Comparison of ENCODE assay signal across 9 mouse cellular contexts in the genomic region with DNA sequence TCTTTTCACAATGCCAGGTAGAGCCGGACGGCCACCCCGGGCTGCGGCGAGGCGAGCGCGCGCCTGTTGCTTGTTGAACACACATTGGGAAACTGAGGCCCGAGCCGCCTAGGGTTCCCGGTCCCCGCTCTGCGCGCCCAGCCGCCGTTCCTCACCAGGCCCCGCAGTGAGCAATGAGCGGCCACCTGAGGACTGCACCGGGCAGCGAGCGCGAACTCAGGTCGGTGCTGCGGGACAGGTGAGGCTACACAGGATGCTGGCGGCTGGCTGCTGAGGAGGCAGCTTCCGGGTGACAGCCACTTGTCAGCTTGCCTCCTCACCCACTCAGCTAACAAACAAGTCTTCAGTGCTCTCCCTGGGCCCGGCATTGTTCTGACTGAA. TPM values are rescaled to one million over a fixed set of nuclear protein-coding genes. Genes with fewer than 3 reads are reported as not detected.
DNase-seq lines count a peak whose midpoint lies in the region; ATAC-seq and TF ChIP-seq lines count a peak whose summit lies in the region.
"Had no signal": no experiment of that assay in that cellular context is flagged by ENCODE, and none has a peak within 500 bp of the region (broad histone marks: within the 10 kb centered on the region; RNA-seq: fewer than 3 reads in every experiment).

No protein-coding gene starts in this region.

- under 1% methylated on average over 28 of the region's 28 CpGs for WGBS in embryonic facial prominence, embryonic 10.5 days
- WGBS in hindbrain, embryonic 12.5 days, result under 1% methylated on average over 28 of the region's 28 CpGs
- WGBS in midbrain, embryonic 14.5 days, result under 1% methylated on average over 28 of the region's 28 CpGs

- H3K9ac ChIP-seq in hindbrain, embryonic 12.5 days, result peak overlapping the region; percentile 86
- peak overlapping the region; percentile 97 for H3K9ac ChIP-seq in midbrain, embryonic 14.5 days (replicated peaks; ENCODE audit: low read length)

- peak overlapping the region; percentile 92 for H3K4me3 ChIP-seq in layer of hippocampus, adult 2 months
- peak overlapping the region; percentile 78 for H3K4me3 ChIP-seq in embryonic facial prominence, embryonic 10.5 days
- H3K4me3 ChIP-seq in hindbrain, embryonic 12.5 days, result peak overlapping the region; percentile 72
- H3K4me3 ChIP-seq in midbrain, embryonic 14.5 days (replicated peaks; ENCODE audit: low read depth, low read length), result peak overlapping the region; percentile 74
- H3K4me3 ChIP-seq: myocyte had no signal

- ATAC-seq in hindbrain, embryonic 12.5 days (ENCODE audit: low FRiP score), result peak; percentile 56
- ATAC-seq in midbrain, embryonic 14.5 days (ENCODE audit: low FRiP score, low TSS enrichment), result peak; percentile 35; the same call in 1 of the 2 replicates

- H3K27ac ChIP-seq in layer of hippocampus, adult 2 months, result peak overlapping the region; percentile 98
- peak overlapping the region; percentile 78 for H3K27ac ChIP-seq in embryonic facial prominence, embryonic 10.5 days (replicated peaks)
- H3K27ac ChIP-seq in hindbrain, embryonic 12.5 days, result peak overlapping the region; percentile 95
- H3K27ac ChIP-seq in midbrain, embryonic 14.5 days (replicated peaks; ENCODE audit: low read depth, low read length), result peak overlapping the region; percentile 97

- no peaks in the 10 kb centered on the region for H3K9me3 ChIP-seq in embryonic facial prominence, embryonic 10.5 days
- H3K9me3 ChIP-seq in hindbrain, embryonic 12.5 days (replicated peaks), result no peaks in the 10 kb centered on the region
- no peaks in the 10 kb centered on the region for H3K9me3 ChIP-seq in midbrain, embryonic 14.5 days (ENCODE audit: control insufficient read depth, low read length)

- H3K27me3 ChIP-seq in embryonic facial prominence, embryonic 10.5 days (replicated peaks; ENCODE audit: low read depth, poor library complexity, severe bottlenecking), result peaks cover 46% of the 10 kb centered on the region
- H3K27me3 ChIP-seq in hindbrain, embryonic 12.5 days, result peaks cover 5% of the 10 kb centered on the region; the same call in 1 of the 2 replicates
- no peaks in the 10 kb centered on the region for H3K27me3 ChIP-seq in midbrain, embryonic 14.5 days (ENCODE audit: control insufficient read depth, insufficient read depth, low read length)

- peaks cover 17% of the 10 kb centered on the region for H3K4me1 ChIP-seq in embryonic facial prominence, embryonic 10.5 days
- peaks cover 9% of the 10 kb centered on the region for H3K4me1 ChIP-seq in hindbrain, embryonic 12.5 days
- peaks cover 9% of the 10 kb centered on the region; the same call in 1 of the 2 replicates for H3K4me1 ChIP-seq in midbrain, embryonic 14.5 days (ENCODE audit: control insufficient read depth, insufficient read depth, low read length)

- H3K36me3 ChIP-seq in embryonic facial prominence, embryonic 10.5 days (replicated peaks), result no peaks in the 10 kb centered on the region
- no peaks in the 10 kb centered on the region for H3K36me3 ChIP-seq in hindbrain, embryonic 12.5 days
- no peaks in the 10 kb centered on the region for H3K36me3 ChIP-seq in midbrain, embryonic 14.5 days (ENCODE audit: control insufficient read depth, insufficient read depth, low read length)

- no peak for DNase-seq in layer of hippocampus, adult 2 months (ENCODE audit: low spot score in 2 of 2)
- DNase-seq in layer of hippocampus, adult 9-11 months, result no peak
- DNase-seq in embryonic facial prominence, embryonic 10.5 days (ENCODE audit: low spot score), result no peak
- peak; percentile 72 for DNase-seq in midbrain, embryonic 14.5 days
- no peak for DNase-seq in yolk sac, embryonic 10.5 days (ENCODE audit: low spot score)
- no peak for DNase-seq in urinary bladder, postnatal 14 days (ENCODE audit: low spot score)
- DNase-seq in cerebellum, postnatal 36 days, result no peak

- peak overlapping the region; percentile 94 for H3K4me2 ChIP-seq in hindbrain, embryonic 12.5 days (replicated peaks)
- peak overlapping the region; percentile 87 for H3K4me2 ChIP-seq in midbrain, embryonic 14.5 days (ENCODE audit: low read length)

- no peak for TF ChIP-seq CTCF in layer of hippocampus, adult 2 months (conservative IDR thresholded peaks at IDR 0.05)

RNA-seq across cellular contexts. Expression of gene Phyhipl, which starts 55.9 kb away (rescaled TPM):
- 100 to 1,000 TPM; 185 to 189 TPM for total RNA-seq in layer of hippocampus, adult 2 months (2021)
- polyA plus RNA-seq in embryonic facial prominence, embryonic 10.5 days (2016; fragmentation: Nextera tagmentation; extraction: Ambion mirVana), result 9.2 and 18.5 TPM in 2 replicates
- 131 and 135 TPM in 2 replicates for polyA plus RNA-seq in hindbrain, embryonic 12.5 days (2016; fragmentation: Nextera tagmentation; extraction: Ambion mirVana)
- 225 and 246 TPM in 2 replicates for polyA plus RNA-seq in midbrain, embryonic 14.5 days (2014; fragmentation: Nextera tagmentation; extraction: Ambion mirVana)
